Mouse (Mus musculus): ENCODE results near the gene Hist3h2a.

The Hist3h2a gene

DNA sequence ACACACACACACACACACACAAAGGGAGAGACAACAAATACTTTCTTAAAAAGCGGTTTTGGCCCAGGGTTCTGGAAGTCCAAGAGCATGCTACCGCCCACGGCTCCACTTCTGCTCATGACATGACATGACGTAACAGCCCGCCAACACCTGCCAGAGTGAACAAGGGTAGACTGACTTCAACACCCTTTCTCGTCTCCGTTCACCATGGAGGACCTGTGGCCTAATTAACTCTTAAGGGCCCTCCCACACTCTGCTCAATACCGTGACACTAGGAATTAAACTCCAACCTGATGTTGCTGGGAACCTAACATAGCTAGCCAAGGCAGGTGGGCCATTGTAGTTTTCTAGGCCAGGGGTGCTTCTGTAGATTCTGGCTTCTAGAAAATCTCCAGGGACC lies 14.5 kb downstream of the Hist3h2a start:
- DNase-seq (ENCODE audit: low spot score) = no peak

GRCm38 (mm10) chr11:58969659-58970058 lies 15.2 kb downstream of the Hist3h2a start:
- DNase-seq (ENCODE audit: low spot score) = no peak

- no peak for DNase-seq (ENCODE audit: low spot score)
Observed at GRCm38 (mm10) chr11:58970831-58971530, 16.5 kb downstream of the Hist3h2a start.

- no peak for DNase-seq (ENCODE audit: low spot score)
Observed at GRCm38 (mm10) chr11:58971796-58972195, 17.3 kb downstream of the Hist3h2a start.

- no peak for DNase-seq (ENCODE audit: low spot score)
Observed at GRCm38 (mm10) chr11:58974414-58974813, 19.9 kb downstream of the Hist3h2a start.

- DNase-seq (ENCODE audit: low spot score) = peak; percentile 21
Observed at GRCm38 (mm10) chr11:58977150-58977549, 22.7 kb downstream of the Hist3h2a start.

GRCm38 (mm10) chr11:58977607-58978026 lies 23.1 kb downstream of the Hist3h2a start:
- DNase-seq (ENCODE audit: low spot score) = no peak

- DNase-seq (ENCODE audit: low spot score) = peak; percentile 76
Observed at GRCm38 (mm10) chr11:58978027-58978705, 23.7 kb downstream of the Hist3h2a start, which contains the start of gene Trim11. Trim11 (plus strand) TSS chr11:58978093.

DNA sequence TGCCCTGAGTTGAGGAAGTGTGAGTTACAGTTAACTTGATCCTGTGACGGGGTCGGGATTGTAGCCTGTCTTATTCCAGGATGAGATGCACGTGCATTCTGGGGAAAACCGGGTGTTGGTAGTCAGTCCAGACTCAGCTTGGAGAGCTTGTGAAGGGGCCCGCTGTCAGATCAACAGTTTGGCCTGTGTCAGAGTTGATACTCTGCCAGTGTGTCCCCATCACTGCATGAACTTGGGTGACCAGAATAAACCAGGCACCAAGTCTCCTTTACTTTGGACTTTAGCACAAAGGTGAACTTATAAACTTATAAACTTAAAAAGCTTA lies 24.2 kb downstream of the Hist3h2a start:
- DNase-seq (ENCODE audit: low spot score) = peak; percentile 48

DNA sequence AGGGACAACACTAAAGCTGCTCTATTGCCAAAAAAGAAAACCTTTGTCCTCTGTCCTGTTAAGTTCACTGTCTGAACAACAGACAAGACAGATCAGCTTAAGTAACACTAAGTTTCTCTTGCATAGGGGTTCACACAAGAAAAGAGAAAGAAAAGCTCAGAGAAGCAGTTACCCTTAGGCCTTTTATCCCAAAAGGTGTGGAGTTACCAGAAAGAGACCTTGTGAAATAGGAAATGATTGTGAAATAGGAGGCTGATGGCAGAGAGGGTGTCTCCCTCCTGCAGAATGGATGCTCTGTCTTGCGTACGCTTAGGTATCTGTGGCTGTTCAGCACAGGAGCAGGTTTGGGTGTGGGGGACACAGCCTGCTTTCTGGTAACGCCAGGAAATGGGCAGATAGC lies 24.7 kb downstream of the Hist3h2a start:
- peak; percentile 28 for DNase-seq (ENCODE audit: low spot score)

DNA sequence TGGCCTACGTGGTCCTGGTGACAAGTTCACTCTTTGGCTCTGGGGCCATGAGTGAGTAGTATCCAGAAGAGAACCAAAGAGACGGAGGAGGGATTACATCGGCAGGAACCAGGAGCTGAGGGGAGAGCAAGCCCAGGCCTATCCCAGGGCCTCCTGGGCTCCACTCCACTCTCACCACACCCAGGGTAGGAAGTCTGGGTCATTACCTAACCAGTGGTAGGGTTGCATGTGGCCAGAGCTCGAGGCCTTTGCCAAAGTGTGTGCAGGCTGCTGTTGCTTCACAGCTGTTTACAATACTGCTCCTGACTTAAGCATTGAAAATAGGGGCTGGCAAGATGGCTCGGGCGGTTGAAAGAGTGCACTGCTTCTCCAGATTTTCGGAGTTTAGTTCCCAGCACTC lies 25.2 kb downstream of the Hist3h2a start:
- peak; percentile 84 for DNase-seq (ENCODE audit: low spot score)

DNA sequence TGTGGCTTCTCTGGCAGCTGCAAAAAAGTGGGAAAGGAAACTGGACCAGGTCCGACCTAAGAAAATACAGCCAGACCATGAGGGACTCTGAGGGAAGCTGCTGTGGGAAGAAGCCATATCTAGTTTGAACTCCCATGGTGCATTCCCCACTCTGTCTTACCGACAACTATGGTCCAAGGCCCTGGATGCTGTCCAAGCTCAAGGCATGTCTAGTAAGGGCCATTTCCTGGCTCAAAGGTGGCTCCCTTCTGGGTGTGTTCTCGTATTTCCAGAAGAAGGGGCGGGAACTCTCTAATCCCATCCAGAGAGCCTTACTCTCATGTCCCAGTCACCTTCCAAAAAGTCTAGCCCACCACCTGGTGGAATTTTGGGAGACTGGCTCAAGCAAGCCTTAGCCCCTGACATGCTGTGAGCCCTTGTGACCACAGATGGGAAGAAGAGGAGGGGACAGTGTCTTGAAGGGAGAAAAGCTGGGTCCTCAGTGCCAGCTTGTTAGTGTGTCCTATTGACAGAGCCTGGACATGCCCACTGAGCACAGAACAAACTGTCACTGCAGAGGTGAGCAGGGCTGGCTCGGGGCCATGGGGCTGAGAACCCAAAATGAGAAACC lies 26.0 kb downstream of the Hist3h2a start:
- DNase-seq (ENCODE audit: low spot score) = peak; percentile 19

DNA sequence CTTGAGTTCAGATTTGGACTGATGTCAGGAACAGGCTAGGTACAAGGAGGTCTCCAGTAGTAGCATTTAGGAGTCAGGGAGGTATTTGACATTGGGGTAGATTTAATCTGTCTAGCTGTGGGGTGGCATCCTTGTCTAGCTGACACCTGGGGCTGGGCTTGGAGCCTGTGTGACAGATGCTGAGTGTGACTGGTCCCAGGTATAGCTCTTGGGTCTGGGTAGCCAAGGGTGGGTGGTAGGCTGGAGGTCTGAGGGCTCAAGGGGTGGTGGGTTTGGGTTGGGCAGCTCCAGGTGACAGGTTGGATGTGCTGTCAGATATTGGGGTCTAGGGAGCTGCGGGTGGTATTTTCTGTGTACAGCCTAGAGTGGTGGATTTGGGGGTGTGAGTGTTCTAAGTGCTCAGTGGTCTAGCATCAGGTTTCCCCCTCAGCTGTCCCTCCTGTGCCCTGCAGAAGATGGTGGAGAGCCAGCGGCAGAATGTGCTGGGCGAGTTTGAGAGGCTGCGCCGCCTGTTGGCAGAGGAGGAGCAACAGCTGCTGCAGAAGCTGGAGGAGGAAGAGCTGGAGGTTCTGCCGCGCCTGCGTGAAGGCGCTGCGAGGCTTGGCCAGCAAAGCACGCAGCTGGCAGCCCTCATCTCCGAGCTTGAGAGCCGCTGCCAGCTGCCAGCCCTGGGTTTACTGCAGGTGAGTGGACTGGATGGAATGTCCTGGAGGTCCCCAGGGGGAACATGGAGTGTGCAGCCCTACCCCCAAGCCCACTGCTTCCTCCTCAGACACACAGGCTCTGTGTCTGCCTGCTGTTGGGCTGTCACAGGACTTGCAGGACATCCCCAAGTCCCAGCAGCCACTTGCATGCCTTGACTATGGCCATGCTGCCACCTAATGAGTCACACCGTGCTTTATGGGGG lies 27.3 kb downstream of the Hist3h2a start:
- DNase-seq (ENCODE audit: low spot score) = no peak

DNA sequence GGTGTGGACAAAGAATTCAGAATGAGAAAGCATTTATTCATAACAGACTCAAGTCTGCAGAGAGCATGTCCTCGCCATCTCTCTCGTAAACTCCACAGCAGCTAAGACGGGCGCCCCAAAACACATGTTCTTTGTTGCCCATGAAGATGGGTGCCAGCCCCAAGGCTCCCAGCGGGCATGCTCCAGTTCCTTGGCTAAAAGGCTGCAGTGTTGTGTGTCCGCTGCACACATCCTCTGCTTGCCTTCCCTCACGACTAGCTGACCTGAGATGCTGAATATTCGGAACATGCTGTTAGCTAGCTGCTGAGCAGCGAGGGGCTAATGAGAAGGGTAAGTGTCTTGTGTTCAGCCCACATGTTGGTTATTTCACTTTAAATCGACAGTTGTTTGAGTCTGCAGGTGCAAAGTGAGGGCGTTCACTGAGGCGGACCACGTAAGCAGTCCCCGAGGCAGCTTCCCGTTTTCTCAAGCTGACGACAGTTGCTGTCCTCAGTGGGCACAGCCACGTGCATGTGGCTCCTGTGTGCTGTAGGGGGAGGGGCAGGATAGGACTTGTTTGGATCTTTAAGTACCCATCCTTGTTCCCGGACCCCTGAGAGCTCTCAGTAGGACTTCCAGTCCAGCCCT lies 28.1 kb downstream of the Hist3h2a start:
- DNase-seq (ENCODE audit: low spot score) = no peak

DNA sequence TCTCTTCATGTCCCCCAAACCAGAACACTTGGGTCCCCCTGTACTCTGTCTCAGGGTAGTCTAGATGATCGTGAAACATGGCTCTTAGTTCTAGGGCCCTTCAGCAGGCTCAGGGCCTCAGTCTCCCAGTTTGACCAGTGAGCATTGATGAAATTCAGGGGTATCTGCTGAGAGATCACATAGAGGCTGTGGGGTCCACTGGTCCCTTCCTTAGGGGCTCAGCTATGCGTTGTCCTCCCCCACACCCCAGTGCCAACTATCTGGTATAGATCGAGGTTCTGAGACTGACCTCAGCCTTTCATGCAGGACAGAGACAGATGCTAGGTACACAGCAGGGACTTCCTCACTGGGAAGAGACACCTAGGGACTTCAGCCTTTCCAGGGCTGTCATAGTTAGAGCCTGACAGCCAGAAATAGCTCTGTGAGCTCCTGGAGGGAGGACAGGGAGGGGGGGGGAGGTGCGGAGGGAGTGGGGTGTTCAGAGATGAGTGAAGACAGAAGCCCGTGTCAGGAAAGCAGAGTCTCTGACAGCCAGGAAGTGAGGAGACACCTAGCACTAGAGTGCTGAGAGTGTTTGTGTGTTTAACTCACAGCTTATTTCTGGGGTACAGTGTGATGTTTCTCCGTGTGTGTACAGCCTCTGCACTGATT lies 29.3 kb downstream of the Hist3h2a start:
- no peak for DNase-seq (ENCODE audit: low spot score)

DNA sequence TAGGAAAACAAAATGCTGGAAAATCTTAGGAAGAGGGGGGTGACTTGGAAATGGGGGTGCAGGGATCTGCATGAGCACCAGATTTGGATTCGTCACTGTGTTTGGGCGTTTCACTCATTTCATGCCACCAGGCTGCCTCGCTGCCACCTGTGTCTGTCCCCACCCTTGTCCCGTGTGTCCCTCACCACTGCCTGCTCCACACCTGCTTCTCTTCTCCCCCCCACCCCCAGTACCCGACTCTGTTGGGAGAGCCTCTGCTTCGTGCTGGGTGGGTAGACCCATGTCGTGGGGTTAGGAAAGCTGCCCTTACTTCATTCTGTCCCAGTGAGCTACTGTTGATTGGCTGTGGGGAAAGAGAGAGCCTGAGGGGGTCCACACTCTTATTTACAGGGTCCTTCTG lies 30.2 kb downstream of the Hist3h2a start:
- no peak for DNase-seq (ENCODE audit: low spot score)

DNA sequence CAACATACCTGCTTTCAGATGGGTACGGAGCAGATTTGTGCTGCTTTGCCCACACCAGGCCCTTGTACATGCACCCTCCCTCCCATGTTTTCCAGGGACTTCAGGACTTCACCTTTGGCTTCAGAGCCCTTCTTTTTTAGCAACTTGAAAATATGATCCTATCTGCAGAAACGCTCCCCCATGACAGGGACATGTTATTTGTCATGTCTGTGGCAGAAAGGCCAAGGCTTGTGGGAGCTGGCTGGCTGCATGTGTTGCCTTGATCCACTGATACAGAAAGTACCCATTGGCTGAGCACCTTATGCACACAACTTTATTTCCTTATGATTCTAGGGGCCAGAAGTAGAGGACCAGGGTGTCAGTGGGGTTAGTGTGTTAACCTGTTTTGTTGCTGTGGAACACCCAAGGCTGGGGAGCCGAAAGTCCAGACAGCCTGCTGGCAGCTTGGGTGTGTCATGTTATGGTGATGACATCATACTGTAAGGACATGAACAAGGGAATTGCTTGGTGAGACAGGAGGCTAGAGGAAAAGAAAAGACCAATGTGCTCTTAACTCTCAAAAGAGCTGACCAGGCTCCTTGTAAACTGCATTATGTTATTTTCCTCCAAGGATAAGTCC lies 30.9 kb downstream of the Hist3h2a start:
- no peak for DNase-seq (ENCODE audit: low spot score)

DNA sequence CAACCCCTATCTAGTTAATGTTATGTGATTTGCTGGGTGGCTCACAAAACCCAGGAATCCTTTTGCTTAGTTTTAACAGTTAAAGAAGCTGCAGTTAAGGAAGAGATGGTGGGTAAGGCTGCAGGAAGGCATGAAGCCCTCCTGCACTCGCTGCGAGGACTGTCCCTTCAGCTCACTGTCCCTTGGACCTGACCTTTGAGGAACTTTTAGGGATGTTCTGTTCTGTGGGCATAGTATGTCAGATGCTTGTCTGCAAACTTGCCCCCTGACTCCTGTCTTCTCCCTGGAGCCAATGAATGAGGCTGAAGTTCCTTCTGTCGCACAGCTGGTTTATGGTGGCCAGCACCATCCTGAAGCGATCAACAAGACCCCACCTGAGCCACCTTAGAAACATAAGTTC lies 34.7 kb downstream of the Hist3h2a start:
- DNase-seq (ENCODE audit: low spot score) = no peak

- no peak for DNase-seq (ENCODE audit: low spot score)
Observed at GRCm38 (mm10) chr11:58990141-58990540, 35.7 kb downstream of the Hist3h2a start.

DNA sequence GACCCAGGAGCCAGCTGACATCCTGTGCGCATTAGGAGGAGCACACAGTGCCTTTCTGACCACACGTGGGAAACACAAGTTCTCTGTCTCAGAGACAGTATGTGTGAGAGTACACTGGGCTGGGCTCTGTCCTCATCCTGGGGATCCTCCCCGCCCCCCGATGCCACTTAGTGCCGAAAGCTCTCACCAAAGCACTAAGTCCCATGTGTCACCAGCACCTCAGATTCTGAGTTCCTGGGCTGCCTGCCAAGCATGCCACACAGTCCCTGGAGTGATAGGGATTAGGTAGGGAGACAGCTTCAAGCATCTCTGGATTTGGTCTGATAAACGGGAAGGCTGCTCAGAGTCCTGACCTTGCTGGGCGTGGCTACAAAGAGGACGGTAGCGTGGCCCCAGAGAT lies 36.3 kb downstream of the Hist3h2a start:
- no peak for DNase-seq (ENCODE audit: low spot score)

DNA sequence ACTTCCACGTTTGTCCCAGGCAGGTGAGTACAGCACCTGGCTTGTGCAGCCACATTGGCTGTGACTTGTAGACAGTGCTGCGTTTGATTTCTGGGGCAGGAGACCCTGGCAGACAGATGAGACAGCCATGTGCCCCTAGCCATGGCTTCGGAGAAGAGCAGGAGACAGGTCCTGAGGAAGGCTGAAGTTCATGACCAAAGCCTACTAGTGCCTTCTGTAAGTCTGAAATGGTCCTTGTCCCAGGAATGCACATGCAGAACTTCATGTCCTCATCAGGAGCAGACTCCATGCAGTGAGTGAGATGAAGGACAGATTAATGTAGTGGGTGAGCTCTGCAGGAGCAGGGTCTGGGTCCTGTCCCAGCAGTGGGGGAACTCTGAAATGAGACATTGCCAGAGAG lies 37.4 kb downstream of the Hist3h2a start:
- no peak for DNase-seq (ENCODE audit: low spot score)

Data from adipocyte (in vitro differentiated cells).